Mouse (Mus musculus) limb, embryonic 14.5 days (tissue): Measurements from ENCODE around the gene Rrp8. TPM values are rescaled to one million over a fixed set of nuclear protein-coding genes. Genes with fewer than 3 reads are reported as not detected.
A peak's percentile ranks its signal among the peaks of the same experiment; 100 is the strongest.

Experiments
- ATAC-seq: fragments of 200-750 bp; cut with Nextera tagmentation; 2 replicates; pipeline ENCODE4 v1.8.0; 2017; ENCODE audit warnings: low read depth, moderate number of reproducible peaks, moderate TSS enrichment; ENCODE audit not compliant: low FRiP score
- DNase-seq: peaks from one replicate; pipeline ENCODE4 v3.0.0-alpha.2; 2015; ENCODE audit warnings: low spot score
- H3K27ac ChIP-seq: fragments of 300-500 bp; sonication (generic); replicated peaks from 2 replicates; pipeline ENCODE4 v1.5.1; 2014; ENCODE audit warnings: low read depth, mild to moderate bottlenecking, low read length, moderate library complexity, mixed read lengths
- H3K27me3 ChIP-seq: fragments of 300-500 bp; sonication (generic); 2 replicates; pipeline ENCODE4 v1.6.1; 2014; ENCODE audit warnings: low read length, mixed read lengths; ENCODE audit not compliant: control insufficient read depth, insufficient read depth
- H3K36me3 ChIP-seq: fragments of 300-500 bp; sonication (generic); 2 replicates; pipeline ENCODE4 v1.6.1; 2014; ENCODE audit warnings: mild to moderate bottlenecking, low read length, moderate library complexity, mixed read lengths; ENCODE audit not compliant: control insufficient read depth, insufficient read depth
- H3K4me1 ChIP-seq: fragments of 300-500 bp; sonication (generic); 2 replicates; pipeline ENCODE4 v1.6.1; 2014; ENCODE audit warnings: antibody characterized with exemption, low read length, mixed read lengths; ENCODE audit not compliant: control insufficient read depth, insufficient read depth
- H3K4me2 ChIP-seq: fragments of 300-500 bp; sonication (generic); replicated peaks from 2 replicates; pipeline ENCODE4 v1.6.1; 2014; ENCODE audit warnings: low read depth, mild to moderate bottlenecking, low read length, moderate library complexity; ENCODE audit not compliant: severe bottlenecking
- H3K4me3 ChIP-seq: fragments of 300-500 bp; sonication (generic); replicated peaks from 2 replicates; pipeline ENCODE4 v1.5.1; 2014; ENCODE audit warnings: low read length
- H3K9ac ChIP-seq: fragments of 300-500 bp; sonication (generic); 2 replicates; pipeline ENCODE4 v1.6.1; 2014; ENCODE audit warnings: mild to moderate bottlenecking, low read depth, low read length, moderate library complexity; ENCODE audit not compliant: severe bottlenecking
- H3K9me3 ChIP-seq: fragments of 300-500 bp; sonication (generic); 2 replicates; pipeline ENCODE4 v1.6.1; 2016; ENCODE audit warnings: low read length; ENCODE audit not compliant: control insufficient read depth
- POLR2A ChIP-seq: fragments of 200-500 bp; IDR thresholded peaks from 2 replicates; pipeline ENCODE4 v1.8.0; 2012; ENCODE audit warnings: inconsistent platforms, mild to moderate bottlenecking, moderate library complexity, borderline replicate concordance; ENCODE audit not compliant: insufficient read depth, insufficient read length; ENCODE audit errors: extremely low read depth
- WGBS: fragments of 180-500 bp; shearing (Covaris S2); extraction: QIAGEN DNeasy Blood & Tissue Kit; methylation state at CpG from one replicate; pipeline ENCODE4 v1.1.7; 2014; 5-methylcytosine and 5-hydroxymethylcytosine counted together
- polyA plus RNA-seq, 2 experiments: library from polyadenylated mRNA; depleted of rRNA in 1 of 2; stranded (reverse) in 1 of 2; unstranded in 1 of 2; fragments of >200 nt; fragmentation: Nextera tagmentation in 1 of 2; extraction: Ambion mirVana in 1 of 2; gene quantifications; 2 replicates each; pipeline versions ENCODE4 v1.2.1 to v1.2.3; 2012 to 2014

The Rrp8 gene
- 23.9 and 27.6 TPM in 2 replicates for polyA plus RNA-seq (2012; rRNA removed)
- 31.0 and 34.6 TPM in 2 replicates for polyA plus RNA-seq (2014; fragmentation: Nextera tagmentation; extraction: Ambion mirVana)

DNA sequence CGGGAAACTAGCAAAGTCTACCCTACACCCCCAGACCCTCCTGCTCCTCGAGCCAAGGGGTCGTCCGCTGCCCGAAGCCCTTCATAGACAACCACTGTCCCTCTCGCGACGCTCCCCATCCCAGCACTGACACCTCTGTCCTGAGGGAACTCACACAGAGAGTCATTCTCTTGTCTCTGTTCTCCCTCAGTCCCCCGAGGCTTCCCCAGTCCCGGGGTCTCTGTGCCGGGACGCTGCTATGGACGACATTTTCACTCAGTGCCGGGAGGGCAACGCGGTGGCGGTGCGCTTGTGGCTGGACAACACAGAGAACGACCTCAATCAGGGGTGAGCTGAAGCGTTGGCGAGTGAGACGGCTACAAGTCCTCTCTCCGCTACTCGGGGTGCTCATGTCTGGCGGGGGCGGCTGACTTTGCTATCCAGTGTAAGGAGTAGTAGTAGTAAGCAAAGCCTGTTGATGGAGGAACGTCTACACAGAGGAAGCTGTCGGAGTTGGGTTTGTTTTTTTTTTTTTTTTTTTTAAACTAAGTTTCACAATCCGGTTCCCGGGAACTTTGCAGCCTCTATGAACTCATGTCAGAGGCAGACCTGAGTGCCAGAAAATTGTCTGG is at the start of gene Rrp8:
Gene Rrp8, minus strand, starts transcription at position 475 of the 611 bp plus-strand sequence.
- H3K4me1 ChIP-seq, result peaks cover 25% of the 10 kb centered on the region
- peak within 1 kb of the TSS; percentile 89 for H3K9ac ChIP-seq
- H3K4me3 ChIP-seq, result peak within 1 kb of the TSS; percentile 86
- peaks cover 51% of the 10 kb centered on the region for H3K36me3 ChIP-seq
- TF ChIP-seq POLR2A, result no peak
- 1% methylated on average over 29 of the region's 30 CpGs for WGBS
- H3K4me2 ChIP-seq, result peak within 1 kb of the TSS; percentile 70
- ATAC-seq (no peak; the same call in 1 of the 2 replicates), DNase-seq (peak; percentile 17)
- H3K27ac ChIP-seq, result peak within 1 kb of the TSS; percentile 85
- H3K9me3 ChIP-seq, result no peaks in the 10 kb centered on the region
- no peaks in the 10 kb centered on the region for H3K27me3 ChIP-seq

- TF ChIP-seq POLR2A, result no peak
- ATAC-seq, result peak; percentile 64
Measured at GRCm38 (mm10) chr7:105786506-105787284, 49.5 kb upstream of the Rrp8 start.

DNA sequence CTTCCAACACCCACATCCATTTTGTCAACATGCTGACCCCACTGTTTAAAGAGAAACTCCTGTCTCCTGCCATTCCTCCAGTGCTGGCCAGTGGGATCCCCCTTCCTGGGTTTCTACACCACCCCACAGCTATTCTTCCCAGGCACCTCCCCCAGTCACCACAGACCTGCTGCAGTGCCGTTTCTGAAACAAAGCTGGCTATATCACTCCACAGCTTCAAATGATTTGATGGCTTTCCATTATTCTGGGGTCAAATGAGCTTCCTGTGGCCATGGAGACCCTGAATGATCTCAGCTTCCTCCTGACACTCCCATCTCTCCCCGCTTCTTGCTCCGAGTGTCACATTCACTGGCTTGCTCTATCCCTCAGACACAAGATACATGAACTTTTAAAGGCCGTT is 47.4 kb upstream of the Rrp8 start:
- 0 out of 2 replicates have a peak overlapping the region, but pooled peaks have one; percentile 0 for H3K4me3 ChIP-seq
- no peak for TF ChIP-seq POLR2A
- peak overlapping the region; percentile 28; the same call in 1 of the 2 replicates for H3K9ac ChIP-seq
- H3K36me3 ChIP-seq, result peaks cover 47% of the 10 kb centered on the region
- no peak overlapping the region for H3K27ac ChIP-seq
- 22% methylated on average over 4 of the region's 4 CpGs for WGBS
- no peaks in the 10 kb centered on the region for H3K9me3 ChIP-seq
- ATAC-seq (no peak), DNase-seq (no peak)
- H3K4me1 ChIP-seq, result peaks cover 19% of the 10 kb centered on the region
- H3K4me2 ChIP-seq, result peak overlapping the region; percentile 26; the same call in 1 of the 2 replicates
- no peaks in the 10 kb centered on the region for H3K27me3 ChIP-seq

More at GRCm38 (mm10) chr7:105786506-105787284, 49.5 kb upstream of the Rrp8 start:
- H3K9ac ChIP-seq, result peak overlapping the region; percentile 99
- no peaks in the 10 kb centered on the region for H3K27me3 ChIP-seq
- H3K27ac ChIP-seq, result peak overlapping the region; percentile 93
- H3K36me3 ChIP-seq, result peaks cover 27% of the 10 kb centered on the region
- H3K4me1 ChIP-seq, result peaks cover 19% of the 10 kb centered on the region
- peak overlapping the region; percentile 98 for H3K4me3 ChIP-seq
- peak overlapping the region; percentile 81 for H3K4me2 ChIP-seq
- DNase-seq, result no peak
- H3K9me3 ChIP-seq, result no peaks in the 10 kb centered on the region
- 5% methylated on average over 17 of the region's 20 CpGs for WGBS

- peaks cover 47% of the 10 kb centered on the region for H3K36me3 ChIP-seq
- no peak for ATAC-seq
- TF ChIP-seq POLR2A, result no peak
- no peak overlapping the region for H3K9ac ChIP-seq
- no peak overlapping the region for H3K4me2 ChIP-seq
- H3K27ac ChIP-seq, result no peak overlapping the region
- no peak overlapping the region for H3K4me3 ChIP-seq
- no peaks in the 10 kb centered on the region for H3K27me3 ChIP-seq
- H3K4me1 ChIP-seq, result peaks cover 26% of the 10 kb centered on the region
- no peaks in the 10 kb centered on the region for H3K9me3 ChIP-seq
- WGBS, result 47% methylated on average over 4 of the region's 4 CpGs
- DNase-seq, result no peak
Measured at GRCm38 (mm10) chr7:105783861-105784260, 46.7 kb upstream of the Rrp8 start.

GRCm38 (mm10) chr7:105778553-105779265 is 41.5 kb upstream of the Rrp8 start:
- no peaks in the 10 kb centered on the region for H3K9me3 ChIP-seq
- peak overlapping the region; percentile 79 for H3K4me2 ChIP-seq
- H3K36me3 ChIP-seq, result peaks cover 51% of the 10 kb centered on the region
- DNase-seq, result peak; percentile 73
- H3K27ac ChIP-seq, result peak overlapping the region; percentile 94
- no peaks in the 10 kb centered on the region for H3K27me3 ChIP-seq
- H3K9ac ChIP-seq, result peak overlapping the region; percentile 48
- 9% methylated on average over 4 of the region's 4 CpGs for WGBS
- no peak for TF ChIP-seq POLR2A
- peak overlapping the region; percentile 41 for H3K4me3 ChIP-seq
- H3K4me1 ChIP-seq, result peaks cover 25% of the 10 kb centered on the region
- peak; percentile 88 for ATAC-seq
